Mouse (Mus musculus): Measurements from ENCODE around the gene Smim24. TPM values are rescaled to one million over a fixed set of nuclear protein-coding genes. Genes with fewer than 3 reads are reported as not detected.

Smim24 gene
- polyA plus RNA-seq, 1 experiment from 2014 or later, result 1,233 TPM

DNA sequence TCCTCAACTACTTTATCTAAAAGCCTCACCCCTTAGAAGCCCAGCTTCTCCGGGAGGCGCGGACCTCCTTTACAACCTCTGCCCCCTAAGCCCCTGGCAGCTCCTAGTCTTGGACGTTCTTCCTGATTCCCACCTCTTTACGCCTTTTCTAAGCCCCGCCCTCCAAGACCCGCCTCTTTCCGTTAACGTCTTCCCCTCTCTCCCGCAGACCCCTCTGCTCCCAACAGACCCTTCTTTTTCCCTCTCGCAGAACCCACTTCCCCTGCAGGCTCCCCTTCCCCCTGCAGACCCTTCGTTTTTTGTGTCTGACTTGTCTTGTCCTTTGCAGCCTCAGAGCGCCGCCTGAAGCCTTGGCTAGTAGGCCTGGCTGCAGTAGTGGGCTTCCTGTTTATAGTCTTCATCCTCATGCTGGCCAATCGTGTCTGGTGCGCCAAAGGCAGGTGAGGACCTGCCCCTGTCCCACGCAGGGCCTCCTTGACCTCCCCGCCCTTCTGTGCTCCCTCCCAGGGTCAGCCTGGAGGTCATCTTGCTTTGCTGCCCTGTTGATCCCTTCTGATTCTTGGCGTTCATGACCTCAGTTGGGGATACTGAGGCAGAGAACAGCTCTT, 709 bp downstream of the Smim24 start:
- 0 out of 2 replicates have a peak, but pooled peaks have one; percentile 19 for TF ChIP-seq CTCF (IDR thresholded peaks at IDR 0.05; ENCODE audit: low read depth)
- WGBS, result 3% methylated on average over 17 of the region's 19 CpGs
- no peak for ATAC-seq

DNA sequence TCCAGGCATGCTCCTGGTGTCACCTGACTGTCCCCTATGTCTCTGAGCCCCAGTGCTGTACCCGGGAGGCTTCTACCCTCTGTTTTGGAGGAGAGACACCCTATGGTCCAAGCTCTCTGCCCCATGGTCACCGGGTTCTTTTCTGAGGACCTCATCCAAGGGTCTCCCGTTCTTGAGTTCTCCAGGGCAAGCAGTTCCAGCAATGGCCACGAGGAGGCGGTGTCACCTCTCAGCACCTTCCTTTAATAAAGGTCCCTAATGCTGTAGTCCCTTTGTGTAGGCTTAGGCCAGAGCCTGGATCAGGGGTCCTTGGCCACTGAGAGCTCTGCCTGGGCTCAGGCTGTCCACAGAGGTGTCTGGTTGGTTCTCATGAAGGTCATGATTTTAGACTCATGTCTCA, 2.3 kb downstream of the Smim24 start:
- peak overlapping the region; percentile 79; the same call in 1 of the 2 replicates for H3K4me2 ChIP-seq (replicated peaks; ENCODE audit: low read depth)
- H3K4me3 ChIP-seq (ENCODE audit: low read depth, low read length), result no peak overlapping the region; the same call in 1 of the 2 replicates
- H3K9ac ChIP-seq (ENCODE audit: low read depth, low read length), result no peak overlapping the region
- H3K27ac ChIP-seq (ENCODE audit: low read depth, low read length), result no peak overlapping the region
- 20% methylated on average over 5 of the region's 5 CpGs for WGBS
- no peaks in the 10 kb centered on the region for H3K27me3 ChIP-seq (replicated peaks; ENCODE audit: control insufficient read depth, insufficient read depth, low read length)
- H3K4me1 ChIP-seq (replicated peaks; ENCODE audit: control insufficient read depth, insufficient read depth, low read length), result no peaks in the 10 kb centered on the region; the same call in 1 of the 2 replicates
- no peak for ATAC-seq
- no peaks in the 10 kb centered on the region for H3K9me3 ChIP-seq (ENCODE audit: control insufficient read depth)
- peak; percentile 93 for TF ChIP-seq CTCF (IDR thresholded peaks at IDR 0.05; ENCODE audit: low read depth)
- peaks cover 21% of the 10 kb centered on the region; the same call in 1 of the 2 replicates for H3K36me3 ChIP-seq (ENCODE audit: control insufficient read depth, insufficient read depth)

More for the DNA sequence above, 709 bp downstream of the Smim24 start:
- peak overlapping the region; percentile 48 for H3K4me3 ChIP-seq (ENCODE audit: low read depth, low read length)
- peak overlapping the region; percentile 95 for H3K27ac ChIP-seq (ENCODE audit: low read depth, low read length)
- peak overlapping the region; percentile 63 for H3K9ac ChIP-seq (ENCODE audit: low read depth, low read length)
- no peaks in the 10 kb centered on the region for H3K27me3 ChIP-seq (replicated peaks; ENCODE audit: control insufficient read depth, insufficient read depth, low read length)
- peaks cover 16% of the 10 kb centered on the region for H3K36me3 ChIP-seq (ENCODE audit: control insufficient read depth, insufficient read depth)
- H3K9me3 ChIP-seq (ENCODE audit: control insufficient read depth), result no peaks in the 10 kb centered on the region
- H3K4me1 ChIP-seq (replicated peaks; ENCODE audit: control insufficient read depth, insufficient read depth, low read length), result no peaks in the 10 kb centered on the region; the same call in 1 of the 2 replicates
- H3K4me2 ChIP-seq (replicated peaks; ENCODE audit: low read depth), result peak overlapping the region; percentile 79

DNA sequence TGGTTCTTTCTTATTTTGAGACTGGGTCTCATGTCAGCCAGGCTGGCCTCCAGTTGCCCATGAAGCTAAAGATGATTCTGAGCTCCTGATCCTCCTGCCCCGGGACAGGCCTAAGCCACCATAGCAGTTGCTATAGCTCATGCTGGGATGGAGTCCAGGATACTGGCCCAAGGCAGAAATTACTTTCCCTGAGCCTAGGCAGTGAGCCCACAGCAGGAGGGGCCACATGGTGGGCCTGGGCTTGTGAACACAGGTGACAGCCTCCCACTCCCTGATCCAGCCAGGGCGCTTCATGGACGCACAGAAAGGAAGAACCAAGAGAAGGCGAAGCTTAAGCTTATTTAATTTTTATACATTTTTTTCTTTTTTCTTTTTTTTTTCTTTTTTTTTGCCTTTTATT, 3.0 kb downstream of the Smim24 start:
- no peak for ATAC-seq
- Histone ChIP-seq H3K27ac (ENCODE audit: low read depth, low read length) (no peak overlapping the region; the same call in 1 of the 2 replicates), H3K27me3 (replicated peaks; ENCODE audit: control insufficient read depth, insufficient read depth, low read length) (no peaks in the 10 kb centered on the region), H3K4me1 (replicated peaks; ENCODE audit: control insufficient read depth, insufficient read depth, low read length) (no peaks in the 10 kb centered on the region; the same call in 1 of the 2 replicates), H3K4me3 (ENCODE audit: low read depth, low read length) (no peak overlapping the region), H3K9me3 (ENCODE audit: control insufficient read depth) (no peaks in the 10 kb centered on the region), H3K36me3 (ENCODE audit: control insufficient read depth, insufficient read depth) (peaks cover 21% of the 10 kb centered on the region; the same call in 1 of the 2 replicates), H3K4me2 (replicated peaks; ENCODE audit: low read depth) (no peak overlapping the region), H3K9ac (ENCODE audit: low read depth, low read length) (no peak overlapping the region)
- no peak for TF ChIP-seq CTCF (IDR thresholded peaks at IDR 0.05; ENCODE audit: low read depth)
- 89% methylated on average over 4 of the region's 4 CpGs for WGBS

DNA sequence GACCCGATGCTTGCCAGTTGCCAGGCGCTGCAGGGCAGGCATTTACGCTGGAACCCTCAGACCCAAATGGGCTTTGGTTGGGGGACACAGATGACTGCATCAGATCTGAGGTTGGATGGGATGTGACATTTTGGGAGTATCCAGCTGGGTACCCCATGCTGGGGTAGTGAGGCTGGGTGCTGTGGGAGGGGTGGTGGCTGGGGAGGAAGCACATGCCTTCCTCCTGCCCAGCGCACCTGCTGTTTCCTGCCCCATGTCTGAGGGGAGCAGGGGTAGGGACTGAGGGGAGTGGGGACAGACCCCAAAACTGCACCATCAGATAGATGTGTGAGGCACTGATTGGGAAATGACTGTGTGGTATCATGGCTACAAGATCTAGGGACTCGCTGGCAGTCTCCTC, 3.9 kb downstream of the Smim24 start:
- Histone ChIP-seq H3K4me1 (replicated peaks; ENCODE audit: control insufficient read depth, insufficient read depth, low read length) (peaks cover 5% of the 10 kb centered on the region), H3K9ac (ENCODE audit: low read depth, low read length) (no peak overlapping the region), H3K4me2 (replicated peaks; ENCODE audit: low read depth) (no peak overlapping the region), H3K36me3 (ENCODE audit: control insufficient read depth, insufficient read depth) (peaks cover 17% of the 10 kb centered on the region; the same call in 1 of the 2 replicates), H3K27ac (ENCODE audit: low read depth, low read length) (no peak overlapping the region), H3K4me3 (ENCODE audit: low read depth, low read length) (no peak overlapping the region), H3K9me3 (ENCODE audit: control insufficient read depth) (no peaks in the 10 kb centered on the region), H3K27me3 (replicated peaks; ENCODE audit: control insufficient read depth, insufficient read depth, low read length) (no peaks in the 10 kb centered on the region)
- 88% methylated on average over 5 of the region's 5 CpGs for WGBS
- no peak for TF ChIP-seq CTCF (IDR thresholded peaks at IDR 0.05; ENCODE audit: low read depth)
- no peak for ATAC-seq

DNA sequence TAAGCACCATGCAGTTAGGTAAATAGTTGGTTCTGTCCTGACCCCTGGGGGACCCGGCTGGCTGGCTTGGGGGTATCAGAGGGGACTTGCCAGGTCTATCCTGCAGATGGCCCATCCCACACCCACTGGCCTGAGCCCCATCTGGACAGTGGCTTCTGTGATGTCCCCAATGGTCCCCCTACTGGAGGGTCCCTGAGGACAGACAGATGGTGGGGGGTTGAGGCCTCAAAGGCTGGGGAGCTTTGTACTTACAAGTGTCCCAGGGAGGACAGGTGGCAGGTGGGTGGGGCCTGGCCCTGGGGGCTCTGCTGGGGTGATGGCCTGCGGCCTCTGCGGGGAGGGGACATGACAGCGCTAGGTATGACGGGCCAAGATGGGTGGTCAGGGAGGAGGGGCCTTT, 6.4 kb downstream of the Smim24 start:
- peak overlapping the region; percentile 28; the same call in 1 of the 2 replicates for H3K4me2 ChIP-seq (replicated peaks; ENCODE audit: low read depth)
- no peak overlapping the region for H3K27ac ChIP-seq (ENCODE audit: low read depth, low read length)
- H3K9ac ChIP-seq (ENCODE audit: low read depth, low read length), result no peak overlapping the region
- H3K36me3 ChIP-seq (ENCODE audit: control insufficient read depth, insufficient read depth), result peaks cover 17% of the 10 kb centered on the region; the same call in 1 of the 2 replicates
- no peak for ATAC-seq
- H3K4me1 ChIP-seq (replicated peaks; ENCODE audit: control insufficient read depth, insufficient read depth, low read length), result peaks cover 12% of the 10 kb centered on the region
- TF ChIP-seq CTCF (IDR thresholded peaks at IDR 0.05; ENCODE audit: low read depth), result no peak
- WGBS, result 82% methylated on average over 5 of the region's 5 CpGs
- H3K4me3 ChIP-seq (ENCODE audit: low read depth, low read length), result no peak overlapping the region
- no peaks in the 10 kb centered on the region for H3K9me3 ChIP-seq (ENCODE audit: control insufficient read depth)
- H3K27me3 ChIP-seq (replicated peaks; ENCODE audit: control insufficient read depth, insufficient read depth, low read length), result 0 out of 2 replicates have a peak, but pooled peaks cover 4% of the 10 kb centered on the region

DNA sequence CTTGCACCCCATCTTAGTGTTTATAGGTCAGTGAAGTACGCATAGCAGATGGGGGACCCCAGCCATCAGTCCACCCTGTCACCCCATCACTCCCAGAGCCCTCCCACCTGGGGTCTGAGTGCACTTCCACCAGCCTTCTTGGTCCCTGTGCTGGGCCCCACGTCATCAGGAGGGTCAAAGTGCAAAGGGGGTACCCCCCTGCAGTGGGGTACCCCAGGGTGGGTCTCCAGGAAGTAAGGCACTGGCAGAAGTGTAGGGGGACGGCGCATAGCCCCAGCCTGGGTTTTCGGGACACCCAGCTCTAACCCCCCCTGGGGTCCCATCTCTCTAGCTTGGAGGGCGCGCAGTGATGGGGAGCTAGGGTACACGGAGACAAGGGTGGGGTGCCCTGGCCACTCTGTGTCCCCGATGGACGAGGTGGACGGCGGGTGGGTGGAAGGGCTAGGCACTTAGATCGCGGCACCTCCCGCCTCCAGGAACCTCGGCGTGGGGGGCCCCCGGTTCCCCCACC, 7.0 kb downstream of the Smim24 start:
- H3K27ac ChIP-seq (ENCODE audit: low read depth, low read length), result no peak overlapping the region
- H3K4me2 ChIP-seq (replicated peaks; ENCODE audit: low read depth), result peak overlapping the region; percentile 28; the same call in 1 of the 2 replicates
- WGBS, result 79% methylated on average over 18 of the region's 18 CpGs
- H3K4me3 ChIP-seq (ENCODE audit: low read depth, low read length), result no peak overlapping the region
- peaks cover 12% of the 10 kb centered on the region for H3K4me1 ChIP-seq (replicated peaks; ENCODE audit: control insufficient read depth, insufficient read depth, low read length)
- H3K9me3 ChIP-seq (ENCODE audit: control insufficient read depth), result no peaks in the 10 kb centered on the region
- TF ChIP-seq CTCF (IDR thresholded peaks at IDR 0.05; ENCODE audit: low read depth), result no peak
- H3K27me3 ChIP-seq (replicated peaks; ENCODE audit: control insufficient read depth, insufficient read depth, low read length), result 0 out of 2 replicates have a peak, but pooled peaks cover 4% of the 10 kb centered on the region
- peaks cover 20% of the 10 kb centered on the region; the same call in 1 of the 2 replicates for H3K36me3 ChIP-seq (ENCODE audit: control insufficient read depth, insufficient read depth)
- no peak overlapping the region for H3K9ac ChIP-seq (ENCODE audit: low read depth, low read length)
- ATAC-seq, result no peak

Measured in intestine, postnatal 0 days (tissue).